Mouse (Mus musculus): ENCODE results near the gene Fra10ac1. TPM values are rescaled to one million over a fixed set of nuclear protein-coding genes. Genes with fewer than 3 reads are reported as not detected.

The Fra10ac1 gene
- polyA plus RNA-seq, 1 experiment from 2014 or later = 22.7 TPM

GRCm38 (mm10) chr19:38191446-38191845 lies 32.5 kb downstream of the Fra10ac1 start:
- Histone ChIP-seq H3K4me2 (replicated peaks; ENCODE audit: low read depth) (no peak overlapping the region), H3K9ac (ENCODE audit: low read length) (no peak overlapping the region), H3K9me3 (ENCODE audit: control insufficient read depth, low read length) (no peaks in the 10 kb centered on the region), H3K27me3 (ENCODE audit: control insufficient read depth, insufficient read depth, low read length) (no peaks in the 10 kb centered on the region), H3K36me3 (ENCODE audit: control insufficient read depth, insufficient read depth, low read length) (peaks cover 5% of the 10 kb centered on the region; the same call in 1 of the 2 replicates), H3K4me1 (replicated peaks; ENCODE audit: control insufficient read depth, insufficient read depth) (no peaks in the 10 kb centered on the region), H3K4me3 (ENCODE audit: low read depth, low read length) (no peak overlapping the region), H3K27ac (replicated peaks) (no peak overlapping the region)
- DNase-seq (ENCODE audit: low spot score) = no peak
- ATAC-seq (ENCODE audit: low FRiP score, low TSS enrichment) = 0 out of 2 replicates have a peak, but pooled peaks have one; percentile 32
- 65% methylated on average over 5 of the region's 5 CpGs for WGBS
- TF ChIP-seq EP300 (optimal IDR thresholded peaks at IDR 0.05) (no peak), CTCF (IDR thresholded peaks at IDR 0.05; ENCODE audit: low read depth) (no peak)

GRCm38 (mm10) chr19:38190606-38191005 lies 33.4 kb downstream of the Fra10ac1 start:
- H3K9ac ChIP-seq (ENCODE audit: low read length) = no peak overlapping the region
- no peak overlapping the region for H3K4me2 ChIP-seq (replicated peaks; ENCODE audit: low read depth)
- H3K27ac ChIP-seq (replicated peaks) = no peak overlapping the region
- H3K36me3 ChIP-seq (ENCODE audit: control insufficient read depth, insufficient read depth, low read length) = peaks cover 5% of the 10 kb centered on the region; the same call in 1 of the 2 replicates
- 58% methylated on average over 3 of the region's 3 CpGs for WGBS
- DNase-seq (ENCODE audit: low spot score) (no peak), ATAC-seq (ENCODE audit: low FRiP score, low TSS enrichment) (no peak)
- TF ChIP-seq EP300 (optimal IDR thresholded peaks at IDR 0.05) = no peak
- TF ChIP-seq CTCF (IDR thresholded peaks at IDR 0.05; ENCODE audit: low read depth) = no peak
- no peaks in the 10 kb centered on the region for H3K9me3 ChIP-seq (ENCODE audit: control insufficient read depth, low read length)
- H3K27me3 ChIP-seq (ENCODE audit: control insufficient read depth, insufficient read depth, low read length) = no peaks in the 10 kb centered on the region
- H3K4me3 ChIP-seq (ENCODE audit: low read depth, low read length) = no peak overlapping the region
- H3K4me1 ChIP-seq (replicated peaks; ENCODE audit: control insufficient read depth, insufficient read depth) = no peaks in the 10 kb centered on the region

- ATAC-seq (ENCODE audit: low FRiP score, low TSS enrichment) (no peak), DNase-seq (ENCODE audit: low spot score) (no peak)
- 82% methylated on average over 2 of the region's 2 CpGs for WGBS
Measured at GRCm38 (mm10) chr19:38187345-38187680, 36.6 kb downstream of the Fra10ac1 start.

GRCm38 (mm10) chr19:38186631-38187344 lies 37.2 kb downstream of the Fra10ac1 start:
- TF ChIP-seq EP300 (optimal IDR thresholded peaks at IDR 0.05) = no peak
- TF ChIP-seq CTCF (IDR thresholded peaks at IDR 0.05; ENCODE audit: low read depth) = no peak
- no peak overlapping the region for H3K9ac ChIP-seq (ENCODE audit: low read length)
- no peak overlapping the region for H3K4me2 ChIP-seq (replicated peaks; ENCODE audit: low read depth)
- H3K36me3 ChIP-seq (ENCODE audit: control insufficient read depth, insufficient read depth, low read length) = 0 out of 2 replicates have a peak, but pooled peaks cover 5% of the 10 kb centered on the region
- DNase-seq (ENCODE audit: low spot score) (no peak), ATAC-seq (ENCODE audit: low FRiP score, low TSS enrichment) (no peak)
- no peaks in the 10 kb centered on the region for H3K9me3 ChIP-seq (ENCODE audit: control insufficient read depth, low read length)
- no peak overlapping the region for H3K27ac ChIP-seq (replicated peaks)
- H3K4me3 ChIP-seq (ENCODE audit: low read depth, low read length) = no peak overlapping the region
- H3K27me3 ChIP-seq (ENCODE audit: control insufficient read depth, insufficient read depth, low read length) = no peaks in the 10 kb centered on the region
- no peaks in the 10 kb centered on the region for H3K4me1 ChIP-seq (replicated peaks; ENCODE audit: control insufficient read depth, insufficient read depth)
- 79% methylated on average over 5 of the region's 5 CpGs for WGBS

More at GRCm38 (mm10) chr19:38187345-38187680, 36.6 kb downstream of the Fra10ac1 start:
- no peak overlapping the region for H3K4me2 ChIP-seq (replicated peaks; ENCODE audit: low read depth)
- TF ChIP-seq EP300 (optimal IDR thresholded peaks at IDR 0.05) (no peak), CTCF (IDR thresholded peaks at IDR 0.05; ENCODE audit: low read depth) (no peak)
- H3K4me1 ChIP-seq (replicated peaks; ENCODE audit: control insufficient read depth, insufficient read depth) = no peaks in the 10 kb centered on the region
- H3K27me3 ChIP-seq (ENCODE audit: control insufficient read depth, insufficient read depth, low read length) = no peaks in the 10 kb centered on the region
- H3K9me3 ChIP-seq (ENCODE audit: control insufficient read depth, low read length) = no peaks in the 10 kb centered on the region
- no peak overlapping the region for H3K27ac ChIP-seq (replicated peaks)
- H3K9ac ChIP-seq (ENCODE audit: low read length) = no peak overlapping the region
- H3K4me3 ChIP-seq (ENCODE audit: low read depth, low read length) = no peak overlapping the region
- H3K36me3 ChIP-seq (ENCODE audit: control insufficient read depth, insufficient read depth, low read length) = 0 out of 2 replicates have a peak, but pooled peaks cover 5% of the 10 kb centered on the region

- Histone ChIP-seq H3K27me3 (ENCODE audit: control insufficient read depth, insufficient read depth, low read length) (no peaks in the 10 kb centered on the region), H3K27ac (replicated peaks) (no peak overlapping the region), H3K9me3 (ENCODE audit: control insufficient read depth, low read length) (no peaks in the 10 kb centered on the region), H3K36me3 (ENCODE audit: control insufficient read depth, insufficient read depth, low read length) (no peaks in the 10 kb centered on the region), H3K9ac (ENCODE audit: low read length) (no peak overlapping the region), H3K4me1 (replicated peaks; ENCODE audit: control insufficient read depth, insufficient read depth) (no peaks in the 10 kb centered on the region), H3K4me3 (ENCODE audit: low read depth, low read length) (no peak overlapping the region), H3K4me2 (replicated peaks; ENCODE audit: low read depth) (no peak overlapping the region)
- no peak for DNase-seq (ENCODE audit: low spot score)
- TF ChIP-seq CTCF (IDR thresholded peaks at IDR 0.05; ENCODE audit: low read depth) (no peak), EP300 (optimal IDR thresholded peaks at IDR 0.05) (no peak)
- WGBS = 85% methylated on average over 9 of the region's 9 CpGs
- ATAC-seq (ENCODE audit: low FRiP score, low TSS enrichment) = no peak
Measured at GRCm38 (mm10) chr19:38179675-38180074, 44.3 kb downstream of the Fra10ac1 start.

GRCm38 (mm10) chr19:38164633-38165032 lies 59.3 kb downstream of the Fra10ac1 start:
- DNase-seq (ENCODE audit: low spot score) (no peak), ATAC-seq (ENCODE audit: low FRiP score, low TSS enrichment) (no peak)
- 60% methylated on average over 2 of the region's 2 CpGs for WGBS
- Histone ChIP-seq H3K27ac (replicated peaks) (no peak overlapping the region), H3K9ac (ENCODE audit: low read length) (no peak overlapping the region), H3K9me3 (ENCODE audit: control insufficient read depth, low read length) (no peaks in the 10 kb centered on the region), H3K27me3 (ENCODE audit: control insufficient read depth, insufficient read depth, low read length) (no peaks in the 10 kb centered on the region), H3K4me2 (replicated peaks; ENCODE audit: low read depth) (no peak overlapping the region), H3K4me3 (ENCODE audit: low read depth, low read length) (no peak overlapping the region), H3K4me1 (replicated peaks; ENCODE audit: control insufficient read depth, insufficient read depth) (no peaks in the 10 kb centered on the region), H3K36me3 (ENCODE audit: control insufficient read depth, insufficient read depth, low read length) (no peaks in the 10 kb centered on the region)
- TF ChIP-seq CTCF (IDR thresholded peaks at IDR 0.05; ENCODE audit: low read depth) (no peak), EP300 (optimal IDR thresholded peaks at IDR 0.05) (no peak)

Data from stomach, postnatal 0 days (tissue).